Mouse (Mus musculus): ENCODE data around the gene Cyth2. TPM values are rescaled to one million over a fixed set of nuclear protein-coding genes. Genes with fewer than 3 reads are reported as not detected.

Gene Cyth2
- polyA plus RNA-seq, 1 experiment from 2014 or later = 98.0 TPM

DNA sequence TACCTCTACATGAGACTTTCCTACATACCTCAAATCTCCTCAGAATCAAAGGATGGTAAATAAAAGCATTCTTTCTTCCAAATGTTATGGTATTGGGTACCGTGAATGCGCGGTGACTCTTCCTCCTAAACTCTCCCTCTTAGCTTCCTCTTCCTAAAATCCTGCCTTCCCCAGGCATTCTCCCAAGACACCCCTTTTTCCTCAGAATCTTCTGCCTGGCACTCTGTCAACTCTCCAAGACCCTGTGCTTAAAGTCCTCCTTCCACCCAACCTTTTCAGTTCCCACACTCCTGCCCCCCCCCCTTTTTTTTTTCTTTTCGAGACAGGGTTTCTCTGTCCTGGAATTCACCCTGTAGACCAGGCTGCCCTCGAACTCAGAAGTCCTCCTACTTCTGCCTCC, 460 bp upstream of the Cyth2 start:
- DNase-seq (ENCODE audit: low spot score) = no peak

DNA sequence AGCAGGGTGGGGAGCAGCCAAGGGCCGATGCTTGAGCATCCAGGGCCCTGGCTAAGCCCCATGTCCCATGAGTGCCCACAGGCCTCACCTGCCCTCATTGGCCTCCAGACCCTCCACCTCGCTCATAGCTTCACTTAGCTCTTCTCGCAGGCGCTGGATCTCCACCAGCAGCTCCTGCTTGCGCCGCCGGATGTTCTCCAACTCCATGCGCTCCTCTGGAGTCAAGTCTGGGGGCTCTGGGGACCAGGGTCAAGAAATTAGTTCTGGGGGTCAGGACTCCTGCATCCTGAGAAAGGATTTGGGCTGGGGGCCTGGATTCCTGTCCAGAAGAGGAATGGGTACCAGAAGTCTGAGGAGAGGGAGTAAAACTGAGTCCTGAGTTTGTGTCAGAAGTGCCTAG, 1.5 kb downstream of the Cyth2 start:
- DNase-seq (ENCODE audit: low spot score) = no peak

DNA sequence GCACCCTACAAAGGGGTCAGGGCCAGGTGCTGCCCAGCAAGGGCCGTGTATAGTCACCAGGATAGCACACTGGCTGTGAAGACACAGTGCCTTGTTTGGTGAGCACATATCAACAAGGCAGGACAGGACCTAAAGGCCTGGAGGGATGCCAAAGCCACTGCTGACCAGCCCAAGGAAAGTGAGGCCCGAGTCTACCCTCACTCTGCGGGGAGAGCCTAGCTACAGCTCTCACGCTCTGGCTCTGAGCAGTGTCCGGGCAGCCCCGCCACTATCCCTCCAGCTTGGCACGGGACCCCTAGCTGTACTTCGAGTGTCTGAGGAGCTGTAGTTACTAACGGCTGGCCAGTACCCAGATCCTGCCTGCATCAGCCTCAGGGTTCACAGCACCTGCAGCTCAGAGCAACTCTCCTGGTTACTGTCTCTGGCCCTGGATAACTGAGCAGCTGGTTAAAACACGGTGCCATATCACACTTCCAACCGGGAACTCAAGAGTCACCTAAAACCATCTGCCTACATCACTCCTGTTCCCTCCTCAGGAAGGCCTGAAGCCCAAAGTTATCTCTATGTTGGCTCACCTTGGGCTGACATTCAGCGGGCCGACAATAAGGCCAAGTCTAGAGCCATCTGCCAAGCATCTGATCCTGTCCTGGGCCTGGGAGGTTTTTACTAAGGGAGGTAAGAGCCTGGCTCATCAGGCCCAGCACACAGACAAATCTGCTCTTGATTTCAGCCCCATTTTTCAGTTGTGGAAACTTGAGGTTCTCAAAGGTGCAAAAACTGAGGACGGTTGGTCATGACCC, 4.9 kb downstream of the Cyth2 start:
- DNase-seq (ENCODE audit: low spot score) = no peak

DNA sequence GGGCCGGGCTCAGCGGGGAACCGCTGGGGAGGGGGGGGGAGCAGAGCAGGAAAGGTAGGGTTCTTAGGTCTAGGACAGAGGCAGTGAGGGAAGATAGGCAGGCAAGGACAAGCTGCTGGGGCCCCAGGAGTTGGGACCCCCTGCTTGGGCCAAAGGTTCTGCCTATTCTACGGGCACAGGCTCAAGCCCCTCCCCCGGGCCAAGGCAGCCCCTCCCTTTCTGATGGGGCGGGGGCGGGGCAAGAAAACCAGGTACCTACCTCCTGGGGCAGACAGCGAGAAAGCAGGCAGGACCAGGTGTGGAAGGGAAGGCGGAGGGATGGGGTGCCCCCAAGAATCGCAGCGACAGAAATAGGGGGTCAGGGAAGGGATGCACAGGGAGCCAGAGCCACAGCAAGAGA, 5.9 kb downstream of the Cyth2 start:
- no peak for DNase-seq (ENCODE audit: low spot score)

DNA sequence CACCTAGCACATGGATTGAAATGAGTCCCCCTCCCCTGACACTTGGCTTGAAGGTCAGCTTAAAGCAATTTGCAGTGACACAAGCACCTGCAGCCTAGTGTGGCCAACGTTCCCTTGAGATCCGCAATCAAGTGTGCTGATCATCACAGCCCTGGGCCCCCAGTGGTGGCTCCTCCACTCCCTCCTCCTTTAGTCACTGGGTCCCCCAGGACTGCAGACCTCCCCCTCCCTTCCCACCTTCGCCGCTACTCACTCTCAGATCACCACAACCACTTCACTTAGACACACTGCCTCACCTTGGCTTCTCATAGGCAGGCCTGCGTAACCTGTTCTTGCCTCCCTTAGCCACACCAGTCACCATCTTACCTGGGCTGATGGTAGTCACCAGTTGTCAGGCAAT, 8.4 kb downstream of the Cyth2 start:
- DNase-seq (ENCODE audit: low spot score) = no peak

DNA sequence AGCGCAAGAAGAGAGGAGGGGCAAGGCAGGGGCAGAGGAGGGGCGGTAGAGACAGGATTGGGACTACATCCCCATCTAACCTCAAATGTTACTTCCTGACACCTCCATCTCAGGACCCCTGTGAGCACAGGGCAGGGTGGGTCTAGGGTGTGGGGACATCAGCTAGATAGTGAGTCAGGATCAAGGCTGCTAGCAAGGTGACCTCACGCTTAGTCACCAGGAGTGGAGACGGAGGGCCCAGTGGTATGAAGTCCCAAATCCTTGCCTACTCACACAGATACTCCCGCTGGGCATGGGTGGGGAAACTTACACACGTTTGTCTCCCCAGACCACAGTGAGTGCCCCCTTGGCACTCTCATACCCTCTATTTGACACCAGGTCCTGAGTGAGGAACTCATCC, 11.8 kb downstream of the Cyth2 start:
- no peak for DNase-seq (ENCODE audit: low spot score)

DNA sequence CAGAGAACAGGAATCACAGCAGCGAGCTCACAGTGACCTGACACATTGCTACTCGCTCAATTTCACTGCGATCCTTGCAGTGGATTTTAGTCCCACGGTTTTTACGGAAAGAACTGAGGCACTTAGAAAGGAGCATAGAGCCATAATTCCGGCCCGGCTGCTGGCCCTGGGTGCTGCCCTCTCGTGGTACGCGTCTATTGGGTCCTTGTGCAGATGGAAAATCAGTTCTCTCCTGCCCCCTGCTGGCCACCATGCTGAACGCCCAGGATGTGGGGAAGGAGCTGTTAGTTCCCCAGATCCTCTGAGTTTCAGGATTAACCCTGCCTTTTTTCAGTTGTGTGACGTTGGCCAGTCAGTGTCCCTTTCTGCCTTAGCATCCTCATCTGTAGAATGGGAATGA, 13.0 kb downstream of the Cyth2 start:
- peak; percentile 90 for DNase-seq (ENCODE audit: low spot score)

DNA sequence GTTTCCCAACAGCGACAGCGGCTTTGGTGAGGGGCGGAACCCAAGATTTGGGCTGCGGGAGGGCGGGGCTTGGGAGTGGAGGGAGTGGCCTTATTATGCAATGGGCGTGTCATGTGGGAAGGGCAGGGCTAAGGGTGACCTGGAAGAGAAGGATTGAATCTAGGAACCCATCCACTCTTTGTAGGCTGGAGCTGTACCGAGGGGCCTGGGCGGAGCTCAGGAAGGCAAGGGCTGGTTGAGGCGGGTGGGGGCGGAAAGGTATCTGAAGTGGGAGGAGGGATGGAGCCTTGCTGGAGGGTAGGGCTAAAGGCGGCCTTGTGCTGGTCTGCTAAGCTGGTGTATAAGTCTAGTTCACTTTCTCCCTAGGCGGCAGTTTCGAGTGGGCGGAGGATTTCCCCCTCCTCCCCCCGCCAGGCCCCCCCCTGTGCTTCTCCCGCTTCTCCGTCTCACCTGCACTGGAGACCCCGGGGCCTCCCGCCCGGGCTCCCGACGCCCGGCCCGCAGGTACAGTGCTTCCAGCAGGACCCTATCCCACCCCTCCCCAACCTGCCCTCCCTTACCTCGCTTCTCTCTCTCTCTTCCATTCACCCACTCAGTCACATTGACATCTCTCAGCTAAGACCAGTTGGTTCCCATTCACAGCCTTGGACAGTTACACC, 13.7 kb downstream of the Cyth2 start:
- DNase-seq (ENCODE audit: low spot score) = peak; percentile 47

DNA sequence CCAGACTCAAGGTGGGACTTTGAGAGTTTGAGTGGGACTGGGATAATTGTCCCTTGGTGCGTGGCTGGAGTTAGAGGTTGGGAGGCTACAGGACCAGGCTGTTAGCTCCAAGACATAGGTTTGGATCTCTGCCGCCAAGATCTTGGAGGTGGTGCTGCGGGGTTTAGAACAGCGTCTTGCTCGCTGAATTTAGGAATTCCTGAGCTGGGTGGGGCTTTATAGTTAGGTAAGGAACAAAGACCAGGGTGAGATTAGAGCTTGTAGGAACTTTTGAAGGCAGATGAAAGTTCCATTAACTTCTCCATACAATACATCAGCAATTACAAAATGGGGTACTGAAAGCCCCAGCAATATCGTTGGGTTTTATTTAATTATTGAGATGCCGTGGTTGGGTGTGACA, 14.4 kb downstream of the Cyth2 start:
- no peak for DNase-seq (ENCODE audit: low spot score)

DNA sequence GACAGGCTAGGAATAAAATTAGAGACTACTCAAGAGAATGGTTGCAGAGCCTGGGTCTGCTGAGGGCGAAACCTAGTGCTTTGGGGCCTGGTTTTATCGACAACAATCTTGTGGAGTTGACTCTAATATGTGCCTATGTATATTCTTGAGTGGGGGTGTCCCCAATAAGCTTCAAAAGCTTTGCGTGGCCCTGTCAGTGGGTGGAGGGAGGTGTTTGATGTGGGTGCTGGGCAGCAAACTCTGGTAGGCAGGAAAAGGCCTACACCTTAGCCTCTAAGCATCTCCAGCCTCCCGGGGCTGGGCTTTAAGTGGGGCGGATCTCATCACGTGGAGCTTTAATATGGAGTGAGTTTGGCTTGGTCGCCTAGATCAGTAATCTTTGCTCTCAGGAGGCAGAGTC, 15.4 kb downstream of the Cyth2 start:
- no peak for DNase-seq (ENCODE audit: low spot score)

DNA sequence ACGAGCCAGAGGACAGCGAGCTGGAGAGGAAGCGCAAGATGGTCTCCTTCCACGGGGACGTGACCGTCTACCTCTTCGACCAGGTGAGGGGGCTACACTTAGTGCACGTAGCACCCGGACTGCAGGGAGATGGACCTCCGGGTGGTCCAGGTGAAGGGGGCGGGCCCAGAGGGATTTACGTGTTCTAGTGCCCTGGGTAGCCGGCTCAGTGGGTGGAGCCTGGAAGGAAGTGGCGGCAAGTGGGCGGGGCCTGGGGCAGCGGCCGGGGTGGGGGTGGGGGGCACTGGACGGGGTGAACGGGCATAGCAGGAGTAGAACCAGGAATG, 15.9 kb downstream of the Cyth2 start:
- DNase-seq (ENCODE audit: low spot score) = peak; percentile 35

DNA sequence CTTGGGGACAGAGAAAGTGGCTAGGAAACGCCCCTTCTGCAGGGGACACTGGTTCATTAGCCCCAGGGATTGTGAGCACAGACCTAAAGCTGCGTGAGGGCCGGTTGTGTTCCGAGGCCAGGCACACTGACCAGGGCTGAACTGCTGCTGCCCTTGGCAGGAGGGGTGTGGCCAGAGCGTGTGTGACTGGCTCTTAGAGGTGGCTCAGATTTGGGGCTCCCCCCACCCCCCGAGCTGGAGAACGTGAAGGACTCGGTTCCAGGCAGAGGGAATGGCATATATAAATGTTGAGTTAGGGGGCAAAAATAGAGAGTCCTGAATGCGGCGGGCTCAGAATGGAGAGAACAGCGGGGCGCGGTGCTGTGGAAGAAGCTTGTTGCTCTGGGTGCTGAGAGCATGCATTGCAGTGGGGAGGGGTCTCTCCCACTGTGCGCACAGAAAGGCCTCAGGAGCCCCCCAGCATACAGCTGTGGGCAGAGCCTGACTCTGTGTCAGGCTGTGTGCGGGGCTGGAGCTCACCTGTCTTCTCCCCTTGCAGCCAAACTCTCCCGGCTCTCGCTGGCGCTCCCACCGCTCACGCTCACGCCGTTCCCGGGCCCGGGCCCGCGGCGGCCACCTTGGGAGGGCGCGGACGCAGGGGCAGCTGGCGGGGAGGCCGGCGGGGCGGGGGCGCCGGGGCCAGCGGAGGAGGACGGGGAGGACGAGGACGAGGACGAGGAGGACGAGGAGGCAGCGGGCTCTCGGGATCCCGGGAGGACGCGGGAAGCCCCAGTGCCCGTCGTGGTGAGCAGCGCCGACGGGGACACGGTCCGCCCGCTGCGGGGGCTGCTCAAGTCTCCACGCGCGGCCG, 16.5 kb downstream of the Cyth2 start:
- no peak for DNase-seq (ENCODE audit: low spot score)

DNA sequence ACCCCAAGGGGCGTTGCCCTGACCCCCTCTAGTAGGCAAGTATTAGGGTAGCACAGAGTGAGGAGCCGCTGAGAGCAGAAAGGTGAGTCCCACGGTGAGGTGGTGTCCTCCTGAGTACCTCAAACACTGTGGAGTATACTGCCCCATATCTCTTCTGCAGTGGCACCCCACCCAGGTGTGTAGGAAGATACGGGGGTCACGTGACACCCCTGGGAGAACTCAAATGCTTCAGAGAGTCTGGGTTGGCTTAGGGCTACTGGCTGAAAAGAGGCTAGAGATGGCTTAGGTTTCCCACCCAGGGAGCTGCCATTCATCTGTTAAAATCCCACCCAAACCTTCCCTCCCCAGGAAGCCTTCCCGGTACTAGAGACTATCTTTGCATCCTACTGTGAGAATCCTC, 17.4 kb downstream of the Cyth2 start:
- DNase-seq (ENCODE audit: low spot score) = no peak

DNA sequence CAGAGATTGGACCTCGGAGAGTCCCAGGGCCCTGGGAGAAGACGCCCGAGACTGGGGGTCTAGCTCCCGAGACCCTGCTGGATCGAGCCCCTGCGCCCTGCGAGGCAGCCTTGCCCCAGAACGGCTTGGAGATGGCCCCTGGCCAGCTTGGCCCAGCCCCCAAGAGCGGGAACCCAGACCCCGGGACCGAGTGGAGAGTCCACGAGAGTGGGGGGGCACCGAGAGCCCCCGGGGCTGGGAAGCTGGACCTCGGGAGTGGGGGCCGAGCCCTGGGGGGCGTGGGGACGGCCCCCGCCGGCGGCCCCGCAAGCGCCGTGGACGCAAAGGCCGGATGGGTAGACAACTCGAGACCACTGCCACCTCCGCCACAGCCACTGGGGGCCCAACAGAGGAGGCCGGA, 19.4 kb downstream of the Cyth2 start:
- no peak for DNase-seq (ENCODE audit: low spot score)

DNA sequence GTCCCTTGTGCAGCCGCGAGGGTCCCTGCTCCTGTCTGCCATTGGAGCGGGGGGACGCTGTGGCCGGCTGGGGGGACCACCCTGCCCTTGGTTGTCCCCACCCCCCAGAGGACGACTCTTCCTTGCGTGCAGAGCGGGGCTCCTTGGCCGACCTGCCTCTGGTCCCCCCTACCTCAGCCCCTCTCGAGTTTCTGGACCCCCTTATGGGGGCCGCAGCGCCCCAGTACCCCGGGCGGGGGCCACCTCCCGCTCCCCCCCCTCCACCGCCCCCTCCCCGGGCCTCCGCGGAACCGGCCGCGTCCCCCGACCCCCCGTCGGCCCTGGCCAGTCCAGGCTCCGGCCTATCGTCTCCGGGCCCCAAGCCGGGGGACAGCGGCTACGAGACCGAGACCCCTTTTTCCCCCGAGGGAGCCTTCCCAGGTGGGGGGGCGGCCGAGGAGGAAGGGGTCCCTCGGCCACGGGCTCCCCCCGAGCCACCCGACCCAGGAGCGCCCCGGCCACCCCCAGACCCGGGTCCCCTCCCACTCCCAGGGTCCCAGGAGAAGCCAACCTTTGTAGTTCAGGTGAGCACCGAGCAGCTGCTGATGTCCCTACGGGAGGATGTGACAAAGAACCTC, 20.3 kb downstream of the Cyth2 start:
- DNase-seq (ENCODE audit: low spot score) = no peak

DNA sequence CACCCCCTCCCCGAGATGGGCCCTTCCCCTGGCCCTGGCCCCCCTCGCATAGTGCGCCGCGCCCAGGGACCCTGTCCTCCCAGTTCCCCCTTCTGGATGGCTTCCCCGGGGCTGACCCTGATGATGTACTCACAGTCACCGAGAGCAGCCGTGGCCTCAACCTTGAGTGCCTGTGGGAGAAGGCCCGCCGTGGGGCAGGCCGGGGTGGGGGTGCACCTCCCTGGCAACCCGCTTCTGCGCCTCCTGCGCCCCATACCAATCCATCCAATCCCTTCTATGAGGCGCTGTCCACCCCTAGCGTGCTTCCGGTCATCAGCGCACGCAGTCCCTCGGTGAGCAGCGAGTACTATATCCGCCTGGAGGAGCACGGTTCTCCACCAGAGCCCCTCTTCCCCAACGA, 21.1 kb downstream of the Cyth2 start:
- DNase-seq (ENCODE audit: low spot score) = no peak

DNA sequence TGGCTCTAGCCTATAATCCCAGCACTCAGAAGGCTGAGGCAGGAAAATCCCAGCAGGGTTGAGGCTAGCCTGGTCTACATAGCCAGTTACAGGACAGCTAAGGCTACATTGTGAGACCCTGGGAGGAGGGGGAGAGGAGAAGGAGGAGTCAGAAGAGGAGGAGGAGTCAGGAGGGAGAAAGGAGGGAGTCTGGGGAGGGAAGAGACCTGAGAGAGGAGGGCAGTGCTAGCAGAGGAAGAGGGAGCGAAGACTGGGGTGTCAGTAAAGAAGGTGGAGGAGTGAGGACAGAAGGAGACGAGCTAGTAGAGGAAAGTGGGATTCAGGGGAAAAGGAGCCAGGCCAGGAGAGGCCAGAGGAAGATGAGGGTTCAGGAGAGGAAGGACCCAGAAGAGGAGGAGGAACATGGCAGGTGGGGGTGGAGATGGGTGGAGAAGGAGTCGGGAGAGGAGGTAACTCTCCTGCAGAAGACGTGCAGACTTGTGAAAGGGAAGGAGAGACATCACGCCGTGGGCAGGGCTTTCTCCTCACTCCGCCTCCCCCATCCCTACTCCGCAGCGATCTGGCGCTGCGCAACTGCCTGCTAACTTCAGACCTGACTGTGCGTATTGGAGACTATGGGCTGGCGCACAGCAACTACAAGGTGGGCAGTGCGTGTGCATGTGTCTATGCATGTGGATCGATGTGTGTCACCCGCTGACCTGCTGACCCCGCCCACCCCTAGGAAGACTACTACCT, 22.5 kb downstream of the Cyth2 start:
- no peak for DNase-seq (ENCODE audit: low spot score)

DNA sequence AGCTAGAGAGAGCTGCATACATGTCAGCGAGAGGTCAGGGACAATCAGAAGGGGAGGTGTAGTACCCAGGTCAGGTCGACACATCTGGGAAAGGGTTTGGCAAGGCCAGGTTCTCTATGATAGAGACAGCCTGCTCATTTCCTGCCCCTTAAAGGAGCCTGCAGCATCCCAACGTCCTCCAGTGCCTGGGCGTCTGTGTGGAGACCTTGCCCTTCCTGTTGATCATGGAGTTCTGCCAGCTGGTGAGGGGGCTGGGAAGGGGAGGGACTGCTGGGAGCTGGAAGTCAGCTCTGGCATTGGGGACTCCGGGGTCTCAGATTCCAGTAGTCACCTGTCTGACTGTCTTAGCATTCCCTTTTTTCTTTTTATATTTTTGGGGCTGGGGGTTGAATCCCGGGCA, 23.7 kb downstream of the Cyth2 start:
- DNase-seq (ENCODE audit: low spot score) = no peak

DNA sequence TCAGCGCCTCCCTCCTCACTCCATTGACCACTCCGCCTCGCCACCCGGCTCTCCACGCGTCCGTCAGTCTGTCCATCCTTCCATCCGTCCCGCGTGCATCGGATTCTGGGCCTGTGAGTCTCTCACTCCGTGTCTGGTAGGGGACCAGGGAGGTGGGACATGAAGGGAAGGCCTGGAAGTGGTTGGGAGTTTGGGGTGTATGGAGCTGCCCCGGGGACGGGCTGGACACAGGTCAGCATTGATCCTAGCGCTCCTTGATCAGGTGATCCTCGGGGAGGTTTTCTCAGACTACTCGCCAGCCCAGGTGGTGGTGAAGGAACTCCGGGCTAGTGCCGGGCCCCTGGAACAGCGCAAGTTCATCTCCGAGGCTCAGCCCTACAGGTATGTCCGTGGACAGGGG, 26.7 kb downstream of the Cyth2 start:
- DNase-seq (ENCODE audit: low spot score) = no peak

DNA sequence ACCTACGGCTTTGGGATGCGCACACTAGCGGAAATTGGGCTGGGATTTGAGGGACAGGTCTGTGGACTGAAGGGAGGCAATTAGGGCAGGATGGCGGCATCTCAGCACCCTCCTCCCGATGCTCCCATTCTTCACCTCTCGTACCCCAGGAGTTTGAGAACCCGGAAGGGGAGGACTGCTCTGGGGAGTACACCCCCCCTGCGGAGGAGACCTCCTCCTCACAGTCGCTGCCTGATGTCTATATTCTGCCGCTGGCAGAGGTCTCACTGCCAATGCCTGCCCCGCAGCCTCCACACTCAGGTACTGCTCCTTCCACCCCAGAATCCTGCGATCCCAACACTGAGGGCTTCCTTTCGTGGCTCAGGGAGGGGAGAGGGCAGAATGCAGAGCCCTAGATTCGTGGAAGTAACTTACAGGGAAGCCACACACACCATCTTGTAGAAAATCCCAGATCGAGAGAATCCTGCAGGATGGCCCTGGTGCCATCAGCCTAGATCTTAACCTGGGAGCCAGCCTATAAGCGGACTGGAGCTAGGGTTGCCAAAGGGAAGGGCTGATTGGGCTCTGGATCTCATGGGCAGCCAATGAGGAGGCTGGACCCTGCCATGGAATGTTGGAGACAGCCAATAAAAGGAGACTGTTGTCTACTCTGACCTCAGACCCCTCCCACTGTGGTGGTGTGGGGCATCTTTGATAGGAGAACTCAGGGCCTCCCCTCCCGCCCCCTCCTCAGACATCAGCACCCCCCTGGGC, 27.5 kb downstream of the Cyth2 start:
- DNase-seq (ENCODE audit: low spot score) = no peak
